Mouse (Mus musculus) CD4-positive helper T cell, adult 2 months (primary cell): ENCODE data around the gene Eif1.
"Not testable (repeated sequence)": the region's sequence is repeated elsewhere in the genome, so short reads cannot be mapped to it uniquely, and the experiment has no call there.

ENCODE experiments used
- DNase-seq: peaks from one replicate; pipeline ENCODE4 v3.0.0-alpha.2; 2012; ENCODE audit warnings: low read depth, missing footprints, low spot score

The Eif1 gene

GRCm38 (mm10) chr11:100352076-100352857 is 32.6 kb downstream of the Eif1 start:
- peak; percentile 31 for DNase-seq

- DNase-seq = peak; percentile 87
These were observed 35.7 kb downstream of the Eif1 start for GRCm38 (mm10) chr11:100355151-100355951.

GRCm38 (mm10) chr11:100355972-100356818 is 36.5 kb downstream of the Eif1 start, which contains the start of gene Hap1:
TSS of gene Hap1 (minus strand) at chr11:100356128.
- DNase-seq = peak; percentile 62

GRCm38 (mm10) chr11:100356819-100357211 is 37.1 kb downstream of the Eif1 start:
- no peak for DNase-seq

- DNase-seq = no peak
These were observed 37.7 kb downstream of the Eif1 start for GRCm38 (mm10) chr11:100357408-100357807.

GRCm38 (mm10) chr11:100360175-100360574 is 40.5 kb downstream of the Eif1 start:
- DNase-seq = no peak

- not testable (repeated sequence) for DNase-seq
These were observed 41.4 kb downstream of the Eif1 start for GRCm38 (mm10) chr11:100361059-100361458.

- DNase-seq = peak; percentile 66
These were observed 42.7 kb downstream of the Eif1 start for GRCm38 (mm10) chr11:100362209-100362978.

- peak; percentile 57 for DNase-seq
These were observed 43.4 kb downstream of the Eif1 start for GRCm38 (mm10) chr11:100362979-100363562.

GRCm38 (mm10) chr11:100369145-100369544 is 49.5 kb downstream of the Eif1 start:
- DNase-seq = no peak

GRCm38 (mm10) chr11:100369822-100370221 is 50.1 kb downstream of the Eif1 start:
- DNase-seq = no peak
